Mouse (Mus musculus) bone marrow, adult 2 months (tissue): ENCODE data around the gene Arfrp1. TPM values are rescaled to one million over a fixed set of nuclear protein-coding genes. Genes with fewer than 3 reads are reported as not detected.

Experiments used
- H3K27ac ChIP-seq: fragments of 200-500 bp; 2 replicates; pipeline ENCODE4 v1.5.1; 2012; ENCODE audit warnings: low read depth, mild to moderate bottlenecking, control low read depth, inconsistent platforms, low read length; ENCODE audit not compliant: control insufficient read depth, poor library complexity, insufficient read depth
- H3K4me1 ChIP-seq: fragments of 200-500 bp; 2 replicates; pipeline ENCODE4 v1.6.1; 2011; ENCODE audit warnings: low read length; ENCODE audit not compliant: control insufficient read depth, insufficient read depth
- H3K4me3 ChIP-seq: fragments of 200-500 bp; replicated peaks from 2 replicates; pipeline ENCODE3; 2011; ENCODE audit warnings: mild to moderate bottlenecking, low read depth, low read length, control low read depth; ENCODE audit not compliant: control insufficient read depth
- CTCF ChIP-seq: fragments of 200-500 bp; IDR thresholded peaks from 2 replicates; pipeline ENCODE4 v1.5.1; 2011; ENCODE audit warnings: low read length, control low read depth; ENCODE audit not compliant: control insufficient read depth, insufficient read depth
- POLR2A ChIP-seq: fragments of 200-500 bp; IDR thresholded peaks from 2 replicates; pipeline ENCODE4 v1.6.1; 2011; ENCODE audit warnings: low read depth, mild to moderate bottlenecking, control low read depth, low read length, borderline replicate concordance; ENCODE audit not compliant: control insufficient read depth
- WGBS: fragments of 180-500 bp; shearing (Covaris S2); methylation state at CpG from one replicate; pipeline ENCODE4 v1.1.7; 2018; 5-methylcytosine and 5-hydroxymethylcytosine counted together
- polyA plus RNA-seq: library from polyadenylated mRNA; stranded (reverse); fragments of >200 nt; gene quantifications from 2 replicates; pipeline ENCODE4 v1.2.4, GENCODE M21; 2011; ENCODE audit warnings: low replicate concordance; ENCODE audit not compliant: missing spikeins, insufficient read depth, insufficient read length

Gene Arfrp1
- 25.1 and 48.4 TPM in 2 replicates for polyA plus RNA-seq

- TF ChIP-seq CTCF: no peak
- TF ChIP-seq POLR2A: peak; percentile 65; the same call in 1 of the 2 replicates
- Histone ChIP-seq H3K4me1 (no peaks in the 10 kb centered on the region; the same call in 1 of the 2 replicates), H3K4me3 (peak within 1 kb of the TSS; percentile 90), H3K27ac (peak within 1 kb of the TSS; percentile 89)
- WGBS: under 1% methylated on average over 71 of the region's 71 CpGs
These were observed at the start of gene Arfrp1, which contains the start of gene Zgpat for GRCm38 (mm10) chr2:181364860-181365596. Gene Arfrp1, minus strand, starts transcription at chr2:181365404. Gene Zgpat, plus strand, starts transcription at chr2:181364928.

- H3K4me3 ChIP-seq: no peak overlapping the region
- H3K27ac ChIP-seq: no peak overlapping the region
- TF ChIP-seq POLR2A (no peak), CTCF (no peak)
- WGBS: 63% methylated on average over 2 of the region's 2 CpGs
- H3K4me1 ChIP-seq: no peaks in the 10 kb centered on the region
These were observed 47.9 kb upstream of the Arfrp1 start for GRCm38 (mm10) chr2:181413141-181413540.

GRCm38 (mm10) chr2:181410760-181411473, 45.7 kb upstream of the Arfrp1 start:
- peak; percentile 81 for TF ChIP-seq CTCF
- TF ChIP-seq POLR2A: no peak
- WGBS: 11% methylated on average over 4 of the region's 4 CpGs
- H3K27ac ChIP-seq: no peak overlapping the region
- no peaks in the 10 kb centered on the region for H3K4me1 ChIP-seq
- H3K4me3 ChIP-seq: no peak overlapping the region

- no peak for TF ChIP-seq POLR2A
- TF ChIP-seq CTCF: no peak
- Histone ChIP-seq H3K4me1 (no peaks in the 10 kb centered on the region), H3K27ac (no peak overlapping the region), H3K4me3 (no peak overlapping the region)
- WGBS: 73% methylated on average over 7 of the region's 7 CpGs
These were observed 44.4 kb upstream of the Arfrp1 start for GRCm38 (mm10) chr2:181409643-181410042.

GRCm38 (mm10) chr2:181403722-181404121, 38.5 kb upstream of the Arfrp1 start:
- no peak for TF ChIP-seq CTCF
- TF ChIP-seq POLR2A: no peak
- Histone ChIP-seq H3K27ac (no peak overlapping the region), H3K4me3 (no peak overlapping the region), H3K4me1 (no peaks in the 10 kb centered on the region)
- 70% methylated on average over 3 of the region's 3 CpGs for WGBS

- no peaks in the 10 kb centered on the region for H3K4me1 ChIP-seq
- 3% methylated on average over 1 of the region's 1 CpGs for WGBS
- H3K4me3 ChIP-seq: no peak overlapping the region
- no peak overlapping the region for H3K27ac ChIP-seq
- TF ChIP-seq POLR2A (no peak), CTCF (no peak)
These were observed 36.3 kb upstream of the Arfrp1 start for GRCm38 (mm10) chr2:181401497-181401896.

GRCm38 (mm10) chr2:181397207-181397761, 32.1 kb upstream of the Arfrp1 start:
- H3K4me1 ChIP-seq: no peaks in the 10 kb centered on the region
- 79% methylated on average over 5 of the region's 5 CpGs for WGBS
- no peak overlapping the region for H3K4me3 ChIP-seq
- TF ChIP-seq CTCF: no peak
- TF ChIP-seq POLR2A: no peak
- no peak overlapping the region for H3K27ac ChIP-seq

- H3K4me1 ChIP-seq: no peaks in the 10 kb centered on the region
- H3K4me3 ChIP-seq: no peak overlapping the region
- 93% methylated on average over 3 of the region's 3 CpGs for WGBS
- TF ChIP-seq POLR2A (no peak), CTCF (no peak)
- H3K27ac ChIP-seq: no peak overlapping the region
These were observed 28.9 kb upstream of the Arfrp1 start for GRCm38 (mm10) chr2:181394086-181394485.
